Mouse (Mus musculus): ENCODE measurements around the gene Ube3a.

Gene Ube3a

DNA sequence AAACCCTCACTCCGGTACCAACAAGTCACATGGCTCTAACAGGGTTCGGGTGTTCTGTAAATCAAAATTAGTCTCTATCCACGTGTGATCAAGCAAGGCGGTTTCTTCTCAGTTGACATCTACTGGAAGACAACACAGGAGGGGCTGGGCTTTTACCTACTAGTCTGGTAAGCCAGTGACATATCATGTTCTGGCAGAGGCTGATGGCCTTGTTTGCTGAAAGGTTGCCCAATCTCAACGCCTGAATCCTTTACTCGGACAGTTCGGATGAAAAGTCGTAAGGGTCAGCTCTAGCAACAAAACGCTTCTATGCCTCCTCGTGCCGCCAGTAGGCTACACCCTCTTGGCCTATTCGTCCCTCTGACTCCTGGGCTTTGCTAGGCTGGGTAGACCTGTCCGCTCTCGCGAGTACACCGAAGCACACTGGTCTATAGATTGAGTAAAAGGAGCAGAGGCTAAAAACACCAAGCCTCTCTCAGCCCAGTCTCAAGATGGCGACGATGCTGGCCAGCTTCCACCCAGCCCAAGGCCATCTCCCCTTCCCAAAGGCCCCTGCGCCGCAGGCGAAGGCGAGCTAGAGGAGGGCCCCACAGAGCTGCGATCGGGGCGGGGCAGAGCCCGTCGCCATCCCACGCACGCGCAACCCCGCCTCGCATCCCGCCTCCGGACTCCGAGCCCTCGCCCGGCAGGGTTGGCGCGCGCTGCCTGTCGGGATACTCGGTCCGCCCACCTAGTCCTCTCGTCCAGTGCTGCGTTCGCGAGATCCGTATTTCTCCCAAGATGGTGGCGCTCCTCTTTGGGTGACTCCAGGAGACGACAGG is at the start of gene Ube3a:
TSS of gene Ube3a (plus strand) at position 706 of the 821 bp plus-strand sequence.
- Histone ChIP-seq H3K4me3 (replicated peaks; ENCODE audit: low read length) (peak within 1 kb of the TSS; percentile 94), H3K9me3 (ENCODE audit: low read length) (no peaks in the 10 kb centered on the region), H3K36me3 (ENCODE audit: insufficient read depth, low read length) (no peaks in the 10 kb centered on the region), H3K4me1 (replicated peaks; ENCODE audit: low read depth, low read length) (peaks cover 14% of the 10 kb centered on the region), H3K27me3 (ENCODE audit: insufficient read depth, low read length) (no peaks in the 10 kb centered on the region)
- TF ChIP-seq CTCF (conservative IDR thresholded peaks at IDR 0.05; ENCODE audit: low read length) (no peak), POU5F1 (IDR thresholded peaks at IDR 0.05; ENCODE audit: borderline replicate concordance, low read length) (no peak), NANOG (IDR thresholded peaks at IDR 0.05; ENCODE audit: borderline replicate concordance, low read length) (no peak)

DNA sequence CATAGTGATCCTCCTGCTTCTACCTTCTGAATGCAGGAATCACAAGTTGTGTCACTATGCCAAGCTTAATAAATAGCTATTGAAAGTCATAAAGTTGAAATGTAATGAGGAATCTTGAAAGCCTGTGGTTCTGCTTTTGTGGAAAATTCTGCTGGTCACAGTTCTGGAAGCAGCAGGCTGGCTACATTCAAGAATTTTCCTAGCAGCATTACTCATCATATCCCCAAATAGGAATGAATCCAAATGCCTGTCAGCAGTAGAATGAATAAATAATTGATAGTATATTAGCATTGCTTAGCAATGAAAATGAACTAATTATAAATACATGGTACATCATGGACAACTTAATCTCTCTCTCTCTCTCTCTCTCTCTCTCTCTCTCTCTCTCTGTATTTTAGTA is 35.7 kb upstream of the Ube3a start:
- Histone ChIP-seq H3K36me3 (ENCODE audit: insufficient read depth, low read length) (no peaks in the 10 kb centered on the region), H3K27me3 (ENCODE audit: insufficient read depth, low read length) (no peaks in the 10 kb centered on the region), H3K9me3 (ENCODE audit: low read length) (no peaks in the 10 kb centered on the region), H3K4me3 (replicated peaks; ENCODE audit: low read length) (no peak overlapping the region), H3K4me1 (replicated peaks; ENCODE audit: low read depth, low read length) (no peaks in the 10 kb centered on the region)
- TF ChIP-seq NANOG (IDR thresholded peaks at IDR 0.05; ENCODE audit: borderline replicate concordance, low read length) (no peak), CTCF (conservative IDR thresholded peaks at IDR 0.05; ENCODE audit: low read length) (no peak), POU5F1 (IDR thresholded peaks at IDR 0.05; ENCODE audit: borderline replicate concordance, low read length) (no peak)

DNA sequence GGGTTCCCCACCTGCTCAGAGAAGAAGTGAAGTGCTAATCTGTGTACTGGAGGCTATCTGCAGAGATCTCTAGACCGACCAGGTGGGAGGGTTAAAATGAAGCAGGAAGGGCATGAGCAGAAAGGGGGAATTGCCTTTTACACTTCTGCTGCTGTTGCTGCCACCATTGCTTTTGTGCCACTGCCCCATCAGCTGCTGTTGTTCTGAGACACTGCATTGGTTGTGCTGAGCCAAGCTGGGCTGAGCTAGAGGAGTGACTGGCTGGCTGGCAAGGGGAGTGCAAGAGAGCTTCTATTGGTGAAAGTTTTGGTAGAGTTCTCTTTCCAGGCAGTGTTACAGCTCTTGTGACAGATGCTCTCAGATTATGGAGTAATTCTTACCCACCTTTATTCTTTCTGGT is 13.6 kb upstream of the Ube3a start:
- no peaks in the 10 kb centered on the region for H3K36me3 ChIP-seq (ENCODE audit: insufficient read depth, low read length)
- TF ChIP-seq NANOG (IDR thresholded peaks at IDR 0.05; ENCODE audit: borderline replicate concordance, low read length) (no peak), CTCF (conservative IDR thresholded peaks at IDR 0.05; ENCODE audit: low read length) (no peak), POU5F1 (IDR thresholded peaks at IDR 0.05; ENCODE audit: borderline replicate concordance, low read length) (no peak)

DNA sequence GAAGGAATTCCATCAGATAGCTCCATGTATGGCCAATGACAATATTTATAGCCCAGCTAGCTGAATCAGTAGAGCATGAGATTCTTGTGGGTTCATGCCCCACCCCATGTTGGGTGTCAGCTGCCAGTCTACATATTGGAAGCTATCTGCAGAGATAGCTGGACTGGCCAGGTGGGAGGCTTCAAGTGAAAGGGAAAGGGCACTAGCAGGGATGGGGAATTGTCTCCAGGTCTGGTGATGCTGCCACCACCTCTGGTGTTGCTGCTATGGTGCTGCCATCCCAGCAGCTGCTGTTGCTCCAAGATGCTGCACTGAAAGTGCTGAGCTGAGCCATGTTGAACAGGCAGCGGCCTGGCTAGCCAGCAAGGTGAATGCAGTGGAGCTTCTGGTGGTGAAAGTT is 7.3 kb upstream of the Ube3a start:
- no peaks in the 10 kb centered on the region for H3K4me1 ChIP-seq (replicated peaks; ENCODE audit: low read depth, low read length)
- no peaks in the 10 kb centered on the region for H3K36me3 ChIP-seq (ENCODE audit: insufficient read depth, low read length)
- no peaks in the 10 kb centered on the region for H3K9me3 ChIP-seq (ENCODE audit: low read length)
- H3K4me3 ChIP-seq (replicated peaks; ENCODE audit: low read length): no peak overlapping the region
- H3K27me3 ChIP-seq (ENCODE audit: insufficient read depth, low read length): no peaks in the 10 kb centered on the region
- TF ChIP-seq POU5F1 (IDR thresholded peaks at IDR 0.05; ENCODE audit: borderline replicate concordance, low read length) (no peak), NANOG (IDR thresholded peaks at IDR 0.05; ENCODE audit: borderline replicate concordance, low read length) (no peak), CTCF (conservative IDR thresholded peaks at IDR 0.05; ENCODE audit: low read length) (no peak)

More for the DNA sequence above, 13.6 kb upstream of the Ube3a start:
- H3K27me3 ChIP-seq (ENCODE audit: insufficient read depth, low read length): no peaks in the 10 kb centered on the region
- no peaks in the 10 kb centered on the region for H3K9me3 ChIP-seq (ENCODE audit: low read length)
- H3K4me1 ChIP-seq (replicated peaks; ENCODE audit: low read depth, low read length): no peaks in the 10 kb centered on the region
- no peak overlapping the region for H3K4me3 ChIP-seq (replicated peaks; ENCODE audit: low read length)

DNA sequence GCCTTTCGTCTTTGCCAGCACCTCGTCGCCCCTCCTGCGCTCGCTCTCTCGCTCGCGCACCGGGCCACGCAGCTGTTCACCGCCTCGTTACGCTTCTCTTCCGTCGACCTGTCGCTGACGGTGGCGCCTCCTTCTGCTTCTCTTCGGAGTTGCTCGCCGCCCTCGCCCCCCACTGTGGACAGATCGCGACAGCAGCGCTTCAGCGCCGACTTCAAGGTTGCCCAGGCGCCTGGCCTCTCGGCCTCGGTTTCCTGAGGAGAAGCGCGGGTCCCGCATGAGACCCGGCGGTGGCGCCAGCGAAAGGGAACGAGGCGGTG is 274 bp downstream of the Ube3a start:
- Histone ChIP-seq H3K27me3 (ENCODE audit: insufficient read depth, low read length) (no peaks in the 10 kb centered on the region), H3K9me3 (ENCODE audit: low read length) (no peaks in the 10 kb centered on the region), H3K36me3 (ENCODE audit: insufficient read depth, low read length) (no peaks in the 10 kb centered on the region), H3K4me1 (replicated peaks; ENCODE audit: low read depth, low read length) (peaks cover 14% of the 10 kb centered on the region), H3K4me3 (replicated peaks; ENCODE audit: low read length) (peak overlapping the region; percentile 94)
- TF ChIP-seq NANOG (IDR thresholded peaks at IDR 0.05; ENCODE audit: borderline replicate concordance, low read length): no peak
- TF ChIP-seq POU5F1 (IDR thresholded peaks at IDR 0.05; ENCODE audit: borderline replicate concordance, low read length): no peak
- no peak for TF ChIP-seq CTCF (conservative IDR thresholded peaks at IDR 0.05; ENCODE audit: low read length)

DNA sequence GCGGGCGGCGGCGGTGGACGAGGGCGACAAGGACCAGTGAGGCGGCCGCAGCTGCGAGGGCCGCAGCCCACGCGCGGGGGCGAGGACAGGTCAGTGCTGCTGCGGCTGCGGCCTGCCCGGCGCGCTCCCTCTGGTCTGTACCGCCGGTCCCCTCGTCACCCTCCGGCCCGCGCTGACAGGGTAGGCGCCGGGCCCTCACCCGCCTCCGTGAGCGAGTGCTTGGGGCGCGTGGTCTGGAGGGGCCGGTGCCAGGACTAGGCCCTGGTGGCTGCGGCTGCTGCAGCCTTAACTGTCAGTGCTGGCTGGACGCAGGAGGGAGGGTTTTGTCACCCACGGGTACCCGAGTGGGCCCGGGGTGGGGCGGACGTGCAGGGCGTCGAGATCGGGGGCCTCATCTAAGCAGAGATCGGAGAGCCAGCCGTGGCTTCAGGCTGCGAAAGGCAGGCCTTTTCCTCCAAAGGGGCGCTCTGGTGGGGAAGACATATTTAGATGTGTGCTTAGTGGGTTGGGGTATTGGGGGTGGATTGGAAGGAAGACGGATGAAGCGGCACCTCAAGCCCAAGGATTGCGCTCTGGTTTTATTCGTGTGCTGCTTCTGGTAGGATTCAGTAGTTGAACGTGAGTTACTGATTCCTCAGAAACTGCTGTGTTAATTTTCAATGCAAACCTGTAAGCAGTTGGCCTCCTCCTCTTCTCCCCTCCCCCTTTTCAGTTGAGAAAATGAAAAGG is 797 bp downstream of the Ube3a start:
- no peak for TF ChIP-seq CTCF (conservative IDR thresholded peaks at IDR 0.05; ENCODE audit: low read length)
- no peak for TF ChIP-seq POU5F1 (IDR thresholded peaks at IDR 0.05; ENCODE audit: borderline replicate concordance, low read length)
- TF ChIP-seq NANOG (IDR thresholded peaks at IDR 0.05; ENCODE audit: borderline replicate concordance, low read length): no peak
- Histone ChIP-seq H3K9me3 (ENCODE audit: low read length) (no peaks in the 10 kb centered on the region), H3K4me3 (replicated peaks; ENCODE audit: low read length) (peak overlapping the region; percentile 94), H3K4me1 (replicated peaks; ENCODE audit: low read depth, low read length) (peaks cover 14% of the 10 kb centered on the region), H3K36me3 (ENCODE audit: insufficient read depth, low read length) (no peaks in the 10 kb centered on the region), H3K27me3 (ENCODE audit: insufficient read depth, low read length) (no peaks in the 10 kb centered on the region)

DNA sequence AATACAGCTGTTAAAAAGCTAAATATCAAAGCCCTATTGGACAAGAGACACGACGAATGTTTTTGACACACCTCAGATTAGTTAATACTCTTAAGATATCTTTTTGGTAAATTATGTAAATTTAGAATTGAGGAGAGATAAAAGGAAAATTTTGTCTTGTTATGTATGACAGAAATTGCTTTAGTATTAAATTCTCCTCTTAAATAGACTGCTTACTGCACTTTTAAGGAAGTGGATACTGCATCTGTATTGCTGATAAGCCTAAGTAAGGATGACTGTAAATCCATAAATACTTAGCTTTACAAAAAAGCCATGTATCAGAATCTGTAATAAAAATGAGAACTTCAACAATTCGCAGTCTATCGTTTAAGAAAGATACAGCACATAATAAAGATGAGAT is 1.8 kb downstream of the Ube3a start:
- Histone ChIP-seq H3K36me3 (ENCODE audit: insufficient read depth, low read length) (no peaks in the 10 kb centered on the region), H3K27me3 (ENCODE audit: insufficient read depth, low read length) (no peaks in the 10 kb centered on the region), H3K4me3 (replicated peaks; ENCODE audit: low read length) (peak overlapping the region; percentile 94), H3K4me1 (replicated peaks; ENCODE audit: low read depth, low read length) (peaks cover 14% of the 10 kb centered on the region), H3K9me3 (ENCODE audit: low read length) (no peaks in the 10 kb centered on the region)
- TF ChIP-seq POU5F1 (IDR thresholded peaks at IDR 0.05; ENCODE audit: borderline replicate concordance, low read length) (no peak), CTCF (conservative IDR thresholded peaks at IDR 0.05; ENCODE audit: low read length) (no peak), NANOG (IDR thresholded peaks at IDR 0.05; ENCODE audit: borderline replicate concordance, low read length) (no peak)

DNA sequence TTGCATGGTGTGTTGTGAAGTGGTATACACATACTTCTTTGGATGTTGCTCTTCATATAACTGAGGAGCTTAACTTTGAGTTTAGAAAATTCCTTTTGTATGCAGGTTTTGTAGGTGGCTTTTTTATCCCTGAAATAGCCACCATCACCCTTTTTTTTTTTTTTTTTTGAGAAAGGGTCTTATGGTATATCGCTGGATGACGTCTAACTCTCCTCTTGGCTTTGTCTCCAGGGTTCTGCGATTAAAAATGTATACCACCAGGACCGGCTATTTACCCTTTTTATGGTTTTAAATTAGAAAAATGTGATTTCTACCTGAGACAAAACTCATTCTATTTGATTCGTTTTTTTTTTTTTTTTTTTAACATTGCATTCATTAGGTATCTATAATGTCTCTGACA is 2.2 kb downstream of the Ube3a start:
- Histone ChIP-seq H3K36me3 (ENCODE audit: insufficient read depth, low read length) (no peaks in the 10 kb centered on the region), H3K9me3 (ENCODE audit: low read length) (no peaks in the 10 kb centered on the region), H3K4me3 (replicated peaks; ENCODE audit: low read length) (no peak overlapping the region; the same call in 1 of the 2 replicates), H3K4me1 (replicated peaks; ENCODE audit: low read depth, low read length) (peaks cover 14% of the 10 kb centered on the region), H3K27me3 (ENCODE audit: insufficient read depth, low read length) (no peaks in the 10 kb centered on the region)
- TF ChIP-seq POU5F1 (IDR thresholded peaks at IDR 0.05; ENCODE audit: borderline replicate concordance, low read length): no peak
- TF ChIP-seq NANOG (IDR thresholded peaks at IDR 0.05; ENCODE audit: borderline replicate concordance, low read length): no peak
- TF ChIP-seq CTCF (conservative IDR thresholded peaks at IDR 0.05; ENCODE audit: low read length): no peak

All from E14TG2a.4 (cell line).